8 mouse cellular contexts compared by ENCODE assay signal in genomic region chr3:127948898-127949620, GRCm38 (mm10). TPM values are rescaled to one million over a fixed set of nuclear protein-coding genes. Genes with fewer than 3 reads are reported as not detected.
DNase-seq lines count a peak whose midpoint lies in the region; ATAC-seq and TF ChIP-seq lines count a peak whose summit lies in the region.

No protein-coding gene starts in this region.

- WGBS in cerebellum, adult 2 months: 44% methylated on average over 6 of the region's 6 CpGs
- 33% methylated on average over 6 of the region's 6 CpGs for WGBS in lung, embryonic 16.5 days

- no peak overlapping the region for H3K9ac ChIP-seq in lung, embryonic 16.5 days (ENCODE audit: low read length)

- H3K9me3 ChIP-seq in lung, embryonic 16.5 days (ENCODE audit: control insufficient read depth, low read length): no peaks in the 10 kb centered on the region

- no peak for TF ChIP-seq POLR2A in cerebellum, adult 2 months (IDR thresholded peaks at IDR 0.05; ENCODE audit: borderline replicate concordance, insufficient read depth, low read length)

- no peak overlapping the region for H3K4me2 ChIP-seq in lung, embryonic 16.5 days (ENCODE audit: low read depth, low read length)

- peak; percentile 87 for ATAC-seq in granulocyte monocyte progenitor cell, adult 5-6 weeks (replicated peaks; ENCODE audit: poor library complexity, severe bottlenecking)
- ATAC-seq in lung, embryonic 16.5 days (ENCODE audit: low read depth): peak; percentile 45; the same call in 1 of the 2 replicates

- H3K4me1 ChIP-seq in cerebellum, adult 2 months (ENCODE audit: control insufficient read depth, insufficient read depth, low read length): no peaks in the 10 kb centered on the region
- no peaks in the 10 kb centered on the region for H3K4me1 ChIP-seq in lung, embryonic 16.5 days (replicated peaks; ENCODE audit: control insufficient read depth, insufficient read depth, low read length)

- no peak overlapping the region for H3K4me3 ChIP-seq in cerebellum, adult 2 months (replicated peaks; ENCODE audit: insufficient read depth, low read depth, low read length)
- no peak overlapping the region for H3K4me3 ChIP-seq in lung, embryonic 16.5 days (ENCODE audit: low read length)

- no peaks in the 10 kb centered on the region for H3K36me3 ChIP-seq in lung, embryonic 16.5 days (ENCODE audit: control insufficient read depth, insufficient read depth, low read length)

- H3K27ac ChIP-seq in cerebellum, adult 2 months (ENCODE audit: insufficient read depth, low read length): no peak overlapping the region
- no peak overlapping the region for H3K27ac ChIP-seq in lung, embryonic 16.5 days (ENCODE audit: low read length)

- DNase-seq in adrenal gland, adult (ENCODE audit: inconsistent age in 2 of 2, low spot score in 1 of 2): peak; percentile 19 to 85
- no peak for DNase-seq in adrenal gland, adult 8-10 months
- DNase-seq in CD8-positive naive resting alpha-beta T cell, adult 2 months (ENCODE audit: low read depth in 2 of 2, low spot score in 2 of 2): peak; percentile 50 to 66
- DNase-seq in cerebellum, adult 2 months: peak in 1 of 2 experiments; percentile 67
- DNase-seq in kidney, postnatal 4 days: peak; percentile 23 to 31
- DNase-seq in right cerebral cortex, postnatal 36 days (ENCODE audit: low spot score in 2 of 2): peak; percentile 12 to 28

- no peaks in the 10 kb centered on the region for H3K27me3 ChIP-seq in cerebellum, adult 2 months (ENCODE audit: control insufficient read depth, insufficient read depth, low read length)
- no peaks in the 10 kb centered on the region for H3K27me3 ChIP-seq in lung, embryonic 16.5 days (ENCODE audit: control insufficient read depth, insufficient read depth, low read depth, low read length)

- peak; percentile 44; the same call in 1 of the 2 replicates for TF ChIP-seq CTCF in cerebellum, adult 2 months (IDR thresholded peaks at IDR 0.05; ENCODE audit: borderline replicate concordance, insufficient read depth, low read depth, low read length)

RNA-seq across cellular contexts. Expression of gene Fam241a, which starts 52.9 kb away (rescaled TPM):
- 1 to 10 TPM; 3.0 to 5.2 (median 3.3) TPM for total RNA-seq in adrenal gland, adult 8-10 months (2022)
- 1.6 and 1.9 TPM in 2 replicates for polyA plus RNA-seq in cerebellum, adult 2 months (2012; rRNA removed)
- total RNA-seq in granulocyte monocyte progenitor cell, adult 5-6 weeks (2014; fragmentation: Nextera tagmentation): 16.4 and 18.0 TPM in 2 replicates
- total RNA-seq in granulocyte monocyte progenitor cell, adult 5-6 weeks (2017): 20.0 and 28.2 TPM in 2 replicates
- 9.0 and 10.7 TPM in 2 replicates for polyA plus RNA-seq in lung, embryonic 16.5 days (2015; fragmentation: Nextera tagmentation; extraction: Ambion mirVana)
